Mouse (Mus musculus): ENCODE measurements around the gene Gramd1c. TPM values are rescaled to one million over a fixed set of nuclear protein-coding genes. Genes with fewer than 3 reads are reported as not detected.

The Gramd1c gene
- polyA plus RNA-seq, 1 experiment from 2014 or later, result 4.7 TPM

DNA sequence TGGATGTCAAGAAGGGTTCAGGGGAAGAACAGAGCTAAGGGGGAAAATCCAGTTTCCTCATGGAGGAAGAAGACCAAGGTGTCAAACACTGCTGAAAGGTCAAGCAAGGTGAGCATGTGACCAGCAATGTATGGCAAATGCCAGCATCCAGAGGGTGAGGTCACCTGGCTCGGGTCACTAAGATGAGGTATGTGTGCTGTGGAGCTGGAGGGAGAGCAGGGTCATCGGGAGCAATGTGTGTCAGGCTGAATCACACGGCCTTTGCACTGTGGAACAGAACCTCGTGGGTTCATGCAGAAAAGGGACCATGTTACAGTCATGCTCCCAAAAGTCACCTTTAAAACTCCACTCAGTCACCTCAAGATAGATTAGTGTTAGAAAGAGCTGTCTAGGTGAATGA is 45.4 kb downstream of the Gramd1c start:
- no peak overlapping the region for H3K27ac ChIP-seq (replicated peaks)

DNA sequence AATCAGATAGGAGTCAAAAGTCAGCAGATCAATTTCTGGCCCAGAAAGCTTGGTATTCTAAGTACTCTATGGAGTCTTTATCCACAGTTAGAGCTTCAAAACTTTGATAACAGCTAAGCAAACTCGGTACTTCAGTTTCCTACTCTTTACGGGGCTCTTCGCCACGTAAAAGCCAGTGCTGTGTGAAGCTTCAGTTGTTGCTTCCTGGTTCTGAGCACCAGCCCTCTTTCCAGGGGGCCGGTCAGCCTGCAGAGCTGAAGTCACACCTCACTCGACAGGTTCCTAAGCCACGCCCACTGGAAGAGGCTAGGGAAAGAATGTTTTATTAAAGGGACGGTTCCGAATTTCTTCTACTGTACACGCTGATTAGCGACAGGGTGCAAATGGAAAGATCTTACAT is 47.0 kb downstream of the Gramd1c start:
- ATAC-seq (ENCODE audit: extremely low read depth, insufficient number of reproducible peaks, low FRiP score, low TSS enrichment), result no peak
- no peak overlapping the region for H3K27ac ChIP-seq (replicated peaks)

More for the DNA sequence above, 45.4 kb downstream of the Gramd1c start:
- H3K36me3 ChIP-seq, result no peaks in the 10 kb centered on the region
- 68% methylated on average over 4 of the region's 4 CpGs for WGBS
- H3K27me3 ChIP-seq (replicated peaks), result no peaks in the 10 kb centered on the region
- peaks cover 32% of the 10 kb centered on the region for H3K4me1 ChIP-seq
- H3K4me2 ChIP-seq, result no peak overlapping the region
- ATAC-seq (ENCODE audit: extremely low read depth, insufficient number of reproducible peaks, low FRiP score, low TSS enrichment), result no peak
- H3K9ac ChIP-seq, result no peak overlapping the region
- H3K9me3 ChIP-seq, result no peaks in the 10 kb centered on the region
- H3K4me3 ChIP-seq, result no peak overlapping the region

DNA sequence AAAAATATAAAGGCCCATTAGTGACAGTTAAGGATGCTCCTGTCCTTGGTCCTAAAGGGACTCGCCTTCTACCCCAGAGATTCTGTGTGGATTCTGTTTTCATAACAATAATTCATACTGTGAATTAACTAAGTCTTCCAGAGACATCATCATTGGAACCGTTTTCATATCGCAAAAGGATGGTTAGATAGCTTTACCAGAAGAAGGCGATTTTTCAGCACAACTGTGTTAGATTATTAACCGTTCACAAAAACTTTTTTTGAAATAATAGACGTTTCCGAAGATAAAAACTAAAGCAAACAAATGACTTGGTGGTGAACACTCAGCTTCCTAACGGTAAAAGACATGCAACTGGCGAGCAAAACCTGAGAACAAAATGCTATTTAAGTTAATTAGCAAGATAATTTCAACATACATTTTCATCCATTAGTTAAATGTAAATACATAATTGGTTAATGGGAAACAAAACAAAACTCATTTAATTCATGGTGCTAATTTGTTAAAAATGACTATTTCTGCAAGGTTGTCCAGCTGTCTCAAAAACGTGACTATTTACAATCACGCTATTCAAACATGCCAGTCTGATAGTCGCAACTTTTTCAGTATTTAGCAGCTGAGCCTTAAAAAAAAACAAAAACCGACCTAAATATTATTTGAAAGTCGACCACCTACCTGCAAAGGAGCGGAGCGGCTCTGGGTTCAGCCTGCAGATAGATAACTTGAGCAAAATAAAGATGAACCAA is 47.6 kb downstream of the Gramd1c start:
- peak overlapping the region; percentile 73 for H3K4me2 ChIP-seq
- peak overlapping the region; percentile 52 for H3K4me3 ChIP-seq
- ATAC-seq (ENCODE audit: extremely low read depth, insufficient number of reproducible peaks, low FRiP score, low TSS enrichment), result no peak
- peaks cover 3% of the 10 kb centered on the region; the same call in 1 of the 2 replicates for H3K36me3 ChIP-seq
- no peaks in the 10 kb centered on the region for H3K9me3 ChIP-seq
- H3K9ac ChIP-seq, result peak overlapping the region; percentile 77
- no peaks in the 10 kb centered on the region for H3K27me3 ChIP-seq (replicated peaks)
- H3K27ac ChIP-seq (replicated peaks), result no peak overlapping the region
- WGBS, result 46% methylated on average over 16 of the region's 16 CpGs
- H3K4me1 ChIP-seq, result peaks cover 32% of the 10 kb centered on the region

More for the DNA sequence above, 47.0 kb downstream of the Gramd1c start:
- H3K4me1 ChIP-seq, result peaks cover 32% of the 10 kb centered on the region
- WGBS, result 4% methylated on average over 11 of the region's 11 CpGs
- peak overlapping the region; percentile 52 for H3K4me3 ChIP-seq
- H3K9ac ChIP-seq, result peak overlapping the region; percentile 77
- H3K27me3 ChIP-seq (replicated peaks), result no peaks in the 10 kb centered on the region
- peak overlapping the region; percentile 73 for H3K4me2 ChIP-seq
- no peaks in the 10 kb centered on the region for H3K9me3 ChIP-seq
- H3K36me3 ChIP-seq, result peaks cover under 1% of the 10 kb centered on the region; the same call in 1 of the 2 replicates

DNA sequence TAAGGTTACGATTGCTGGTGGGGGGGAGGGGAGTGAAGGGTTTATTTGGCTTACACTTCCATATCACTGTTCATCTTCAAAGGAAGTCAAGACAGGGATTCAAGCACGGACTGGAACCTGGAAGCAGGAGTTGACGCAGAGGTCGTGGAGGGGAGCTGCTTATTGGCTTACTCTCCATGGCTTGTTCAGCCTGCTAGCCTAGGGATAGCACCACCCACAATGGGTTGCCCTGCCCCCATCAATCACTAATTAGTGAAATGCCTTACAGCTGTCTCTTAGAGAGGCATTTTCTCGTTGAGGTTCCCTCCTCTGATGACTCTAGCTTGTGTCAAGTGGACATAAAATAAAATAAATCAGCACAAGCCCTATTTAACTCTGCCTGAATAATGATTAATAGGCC is 52.1 kb downstream of the Gramd1c start:
- no peaks in the 10 kb centered on the region for H3K9me3 ChIP-seq
- H3K4me1 ChIP-seq, result peaks cover 5% of the 10 kb centered on the region
- ATAC-seq (ENCODE audit: extremely low read depth, insufficient number of reproducible peaks, low FRiP score, low TSS enrichment), result no peak
- no peak overlapping the region for H3K4me3 ChIP-seq
- no peak overlapping the region for H3K27ac ChIP-seq (replicated peaks)
- no peak overlapping the region for H3K4me2 ChIP-seq
- H3K27me3 ChIP-seq (replicated peaks), result no peaks in the 10 kb centered on the region
- 63% methylated on average over 5 of the region's 5 CpGs for WGBS
- H3K36me3 ChIP-seq, result peaks cover 6% of the 10 kb centered on the region
- H3K9ac ChIP-seq, result no peak overlapping the region

DNA sequence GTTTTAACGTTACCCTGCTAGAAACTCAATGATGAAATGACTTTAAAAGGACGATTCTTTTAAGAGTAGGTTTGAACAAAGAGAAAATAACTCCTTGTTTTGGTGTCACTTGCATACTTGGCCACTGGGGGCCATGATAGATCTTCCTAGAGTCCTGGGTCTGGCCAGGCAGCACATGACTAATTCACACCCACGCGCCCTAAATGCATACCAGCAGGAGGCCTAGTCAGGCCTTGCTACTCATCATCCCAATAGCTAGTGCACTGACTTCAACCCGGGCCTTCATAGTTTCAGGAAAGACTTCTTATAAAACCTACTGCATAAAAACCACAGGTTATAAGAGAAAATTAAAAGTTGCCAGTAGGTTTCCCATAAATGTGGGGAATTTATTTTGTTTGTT is 61.1 kb downstream of the Gramd1c start:
- 46% methylated on average over 5 of the region's 5 CpGs for WGBS
- H3K27ac ChIP-seq (replicated peaks), result no peak overlapping the region

DNA sequence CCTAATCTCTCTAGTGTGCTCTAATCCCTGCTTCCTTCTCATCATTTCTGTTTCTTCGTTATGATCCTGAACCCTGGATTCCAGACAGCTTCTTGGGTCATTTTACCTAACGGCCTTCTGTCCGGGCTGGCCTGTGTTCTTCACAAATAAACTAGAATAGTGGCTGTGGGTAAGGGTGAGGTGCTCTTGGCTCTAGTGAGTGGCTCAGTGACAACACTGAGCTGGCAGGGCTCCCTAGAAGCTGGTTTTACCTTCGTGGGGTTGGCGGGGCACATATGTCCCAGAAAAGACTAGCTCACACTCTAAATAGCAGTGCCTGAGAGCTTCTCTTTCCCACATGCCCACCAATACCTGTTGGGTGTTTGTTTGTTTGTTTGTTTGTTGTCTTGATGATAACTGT is 63.6 kb downstream of the Gramd1c start:
- WGBS, result 73% methylated on average over 5 of the region's 5 CpGs

More for the DNA sequence above, 61.1 kb downstream of the Gramd1c start:
- no peaks in the 10 kb centered on the region for H3K4me1 ChIP-seq
- no peak overlapping the region for H3K9ac ChIP-seq
- peaks cover 3% of the 10 kb centered on the region for H3K36me3 ChIP-seq
- no peak overlapping the region for H3K4me3 ChIP-seq
- H3K4me2 ChIP-seq, result no peak overlapping the region
- ATAC-seq (ENCODE audit: extremely low read depth, insufficient number of reproducible peaks, low FRiP score, low TSS enrichment), result no peak
- H3K27me3 ChIP-seq (replicated peaks), result no peaks in the 10 kb centered on the region
- no peaks in the 10 kb centered on the region for H3K9me3 ChIP-seq

DNA sequence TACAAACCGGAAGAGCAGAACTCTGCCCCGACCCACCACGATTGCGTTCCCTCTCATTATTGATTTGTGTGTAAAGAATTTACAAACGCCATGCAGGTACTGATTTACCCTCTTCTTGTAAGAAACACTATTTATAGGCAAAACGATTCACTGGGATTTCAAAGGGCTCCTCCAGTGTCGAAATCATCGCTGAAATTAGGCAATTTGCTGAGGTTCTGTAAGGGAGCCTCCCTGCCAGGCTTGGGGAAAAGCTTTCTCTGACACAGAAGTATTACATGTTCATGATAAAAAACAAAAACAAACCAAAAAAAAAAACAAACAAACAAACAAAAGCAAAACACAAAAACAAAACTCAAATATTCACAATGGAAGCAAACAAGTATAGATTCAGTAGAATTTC is 64.0 kb downstream of the Gramd1c start:
- Histone ChIP-seq H3K27ac (replicated peaks) (no peak overlapping the region), H3K4me3 (no peak overlapping the region), H3K27me3 (replicated peaks) (no peaks in the 10 kb centered on the region), H3K9ac (no peak overlapping the region), H3K9me3 (no peaks in the 10 kb centered on the region), H3K36me3 (no peaks in the 10 kb centered on the region; the same call in 1 of the 2 replicates), H3K4me1 (no peaks in the 10 kb centered on the region), H3K4me2 (no peak overlapping the region)
- no peak for ATAC-seq (ENCODE audit: extremely low read depth, insufficient number of reproducible peaks, low FRiP score, low TSS enrichment)
- WGBS, result 79% methylated on average over 8 of the region's 8 CpGs

More for the DNA sequence above, 63.6 kb downstream of the Gramd1c start:
- no peaks in the 10 kb centered on the region for H3K4me1 ChIP-seq
- H3K36me3 ChIP-seq, result no peaks in the 10 kb centered on the region; the same call in 1 of the 2 replicates
- no peak overlapping the region for H3K9ac ChIP-seq
- H3K9me3 ChIP-seq, result no peaks in the 10 kb centered on the region
- H3K27me3 ChIP-seq (replicated peaks), result no peaks in the 10 kb centered on the region
- no peak overlapping the region for H3K4me2 ChIP-seq
- ATAC-seq (ENCODE audit: extremely low read depth, insufficient number of reproducible peaks, low FRiP score, low TSS enrichment), result no peak
- H3K4me3 ChIP-seq, result no peak overlapping the region
- no peak overlapping the region for H3K27ac ChIP-seq (replicated peaks)

DNA sequence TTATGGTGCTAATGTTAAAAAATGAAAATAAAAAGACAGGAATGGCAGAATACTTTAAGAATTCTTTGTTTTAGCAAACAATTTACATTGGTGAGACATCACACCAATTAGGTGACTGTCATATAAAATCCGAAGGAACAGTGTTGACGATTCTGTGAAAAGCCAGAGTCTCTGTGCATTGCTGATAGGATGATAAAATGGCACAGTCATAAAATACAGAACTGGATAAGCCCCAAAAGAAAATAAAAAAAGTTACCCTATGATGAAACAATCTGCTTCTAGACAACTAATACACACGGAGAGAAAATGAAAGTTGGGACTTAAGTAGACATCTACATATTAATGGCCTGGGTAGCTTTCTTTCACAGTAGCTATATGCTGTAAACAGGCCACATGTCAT is 68.5 kb downstream of the Gramd1c start:
- no peak overlapping the region for H3K27ac ChIP-seq (replicated peaks)
- no peaks in the 10 kb centered on the region for H3K4me1 ChIP-seq
- H3K9ac ChIP-seq, result no peak overlapping the region
- 76% methylated on average over 3 of the region's 3 CpGs for WGBS
- no peaks in the 10 kb centered on the region for H3K9me3 ChIP-seq
- no peak overlapping the region for H3K4me2 ChIP-seq
- no peaks in the 10 kb centered on the region for H3K36me3 ChIP-seq
- no peak for ATAC-seq (ENCODE audit: extremely low read depth, insufficient number of reproducible peaks, low FRiP score, low TSS enrichment)
- H3K27me3 ChIP-seq (replicated peaks), result no peaks in the 10 kb centered on the region
- H3K4me3 ChIP-seq, result no peak overlapping the region

DNA sequence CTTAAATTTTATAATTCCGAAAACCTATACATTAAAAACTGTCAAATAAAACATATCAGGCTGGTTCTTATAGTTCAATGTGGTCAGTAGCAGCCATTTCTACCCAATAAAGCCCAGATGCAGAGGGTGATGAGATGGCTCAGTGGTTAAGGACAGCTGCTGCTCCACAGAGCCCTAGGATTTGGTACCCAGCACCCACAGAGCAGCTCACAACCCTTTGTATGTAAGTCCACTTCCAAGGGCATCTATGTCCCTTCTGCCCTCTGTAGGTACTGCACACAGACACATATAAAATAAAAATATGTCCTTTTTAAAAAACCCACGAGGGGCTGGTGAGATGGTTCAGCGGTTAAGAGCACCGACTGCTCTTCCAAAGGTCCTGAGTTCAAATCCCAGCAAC is 76.8 kb downstream of the Gramd1c start:
- Histone ChIP-seq H3K4me2 (no peak overlapping the region), H3K4me1 (no peaks in the 10 kb centered on the region), H3K27ac (replicated peaks) (no peak overlapping the region), H3K9me3 (no peaks in the 10 kb centered on the region), H3K27me3 (replicated peaks) (no peaks in the 10 kb centered on the region), H3K36me3 (peaks cover 4% of the 10 kb centered on the region; the same call in 1 of the 2 replicates), H3K4me3 (no peak overlapping the region), H3K9ac (no peak overlapping the region)
- WGBS, result 87% methylated on average over 4 of the region's 4 CpGs
- ATAC-seq (ENCODE audit: extremely low read depth, insufficient number of reproducible peaks, low FRiP score, low TSS enrichment), result no peak

DNA sequence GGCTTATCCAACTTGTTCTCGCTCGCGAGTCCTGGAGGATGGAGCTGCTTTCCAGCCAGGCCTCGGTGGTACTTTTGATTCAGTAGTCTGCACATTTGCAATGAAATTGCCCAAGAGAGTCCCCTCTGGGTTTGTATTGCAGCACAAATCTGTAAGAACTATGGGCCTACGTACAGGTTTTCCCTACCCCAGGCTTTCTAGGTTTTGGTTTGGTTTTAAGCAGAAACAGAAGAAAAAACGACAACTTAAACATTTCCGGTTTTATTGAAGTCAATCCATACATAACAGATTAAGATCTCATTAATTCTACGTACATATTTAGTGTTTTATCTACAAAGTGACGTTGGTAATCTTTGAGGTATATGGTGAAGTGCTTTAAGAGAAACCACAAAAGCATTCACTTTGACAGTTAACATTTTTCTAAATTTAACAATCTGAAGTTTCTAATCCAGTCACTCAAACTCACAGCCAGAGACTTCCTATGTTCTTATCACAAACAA is 83.0 kb downstream of the Gramd1c start:
- Histone ChIP-seq H3K4me3 (peak overlapping the region; percentile 84), H3K9me3 (no peaks in the 10 kb centered on the region), H3K4me2 (peak overlapping the region; percentile 100), H3K27ac (replicated peaks) (no peak overlapping the region), H3K36me3 (no peaks in the 10 kb centered on the region), H3K4me1 (0 out of 2 replicates have a peak, but pooled peaks cover 3% of the 10 kb centered on the region), H3K9ac (peak overlapping the region; percentile 82), H3K27me3 (replicated peaks) (peaks cover 33% of the 10 kb centered on the region)
- no peak for ATAC-seq (ENCODE audit: extremely low read depth, insufficient number of reproducible peaks, low FRiP score, low TSS enrichment)
- WGBS, result 19% methylated on average over 9 of the region's 9 CpGs

DNA sequence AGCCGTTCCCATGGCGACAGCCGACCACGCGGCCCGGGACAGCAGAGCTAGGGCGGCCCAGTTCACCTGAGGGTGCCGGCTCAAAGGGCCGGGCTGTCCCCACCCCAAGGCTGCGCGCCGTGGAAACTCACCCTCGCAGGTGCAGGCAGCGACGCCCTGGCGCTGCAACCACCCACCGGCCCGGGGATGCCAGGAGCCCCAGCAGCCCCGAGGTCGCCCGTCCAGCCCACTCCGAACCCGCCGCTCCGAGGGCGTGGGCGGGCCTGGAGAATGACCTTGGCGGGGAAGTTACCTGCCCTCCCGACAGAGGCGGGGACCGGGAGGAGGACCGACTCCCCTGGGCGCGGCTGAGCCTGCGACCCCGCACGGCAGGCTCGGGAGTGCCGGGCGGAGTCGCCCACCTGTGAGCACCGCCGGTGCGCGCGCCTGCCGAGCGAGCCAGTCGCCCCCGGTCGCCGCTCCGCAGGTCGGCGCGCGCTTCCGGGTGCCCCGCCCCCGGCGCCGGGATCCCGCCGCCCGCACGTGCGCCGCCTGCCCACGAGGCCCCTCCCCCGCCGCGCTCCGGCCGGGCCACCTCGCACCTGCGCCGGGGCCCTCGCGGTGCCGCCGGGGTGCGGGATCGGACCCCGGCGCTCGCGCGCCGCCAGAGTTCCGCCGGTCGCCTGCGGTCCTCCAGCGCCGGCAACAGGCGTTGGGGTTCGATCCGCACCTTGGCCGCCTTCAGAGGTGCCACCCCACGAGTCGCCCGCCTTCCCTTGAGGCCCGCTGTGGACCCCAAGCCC is 83.6 kb downstream of the Gramd1c start, which contains the start of gene Zdhhc23:
Gene Zdhhc23 (minus strand): TSS at position 464 of the 782 bp plus-strand sequence.
- H3K9ac ChIP-seq, result peak within 1 kb of the TSS; percentile 82
- peak within 1 kb of the TSS; percentile 84 for H3K4me3 ChIP-seq

More for the DNA sequence above, 83.6 kb downstream of the Gramd1c start, which contains the start of gene Zdhhc23:
- Histone ChIP-seq H3K36me3 (no peaks in the 10 kb centered on the region), H3K4me2 (peak within 1 kb of the TSS; percentile 100), H3K9me3 (no peaks in the 10 kb centered on the region), H3K27ac (replicated peaks) (no peak within 1 kb of the TSS), H3K27me3 (replicated peaks) (peaks cover 33% of the 10 kb centered on the region), H3K4me1 (0 out of 2 replicates have a peak, but pooled peaks cover 3% of the 10 kb centered on the region)
- under 1% methylated on average over 82 of the region's 103 CpGs for WGBS
- peak; percentile 37; the same call in 1 of the 2 replicates for ATAC-seq (ENCODE audit: extremely low read depth, insufficient number of reproducible peaks, low FRiP score, low TSS enrichment)

Data from heart, embryonic 13.5 days (tissue).